In genomic region chr13:20549983-20550382, GRCm38 (mm10) we compare ENCODE assay signal across 19 mouse cellular contexts.
DNase-seq lines count a peak whose midpoint lies in the region; ATAC-seq lines count a peak whose summit lies in the region.
"Had no signal": no experiment of that assay in that cellular context is flagged by ENCODE, and none has a peak within 500 bp of the region (broad histone marks: within the 10 kb centered on the region; RNA-seq: fewer than 3 reads in every experiment).

No protein-coding gene starts in this region.

- peak; percentile 60; the same call in 1 of the 2 replicates for ATAC-seq in kidney, embryonic 14.5 days (ENCODE audit: low FRiP score, low TSS enrichment)
- ATAC-seq in hindbrain, embryonic 15.5 days (ENCODE audit: low FRiP score, low read depth), result peak; percentile 80; the same call in 1 of the 2 replicates
- ATAC-seq in forebrain, embryonic 16.5 days, result no peak
- ATAC-seq: activated CD4-positive, CD25-positive, alpha-beta regulatory T cell, adult 4 months had no signal

- H3K4me1 ChIP-seq in kidney, embryonic 14.5 days (ENCODE audit: control insufficient read depth, insufficient read depth, low read length), result no peaks in the 10 kb centered on the region
- H3K4me1 ChIP-seq in hindbrain, embryonic 15.5 days (replicated peaks), result peaks cover 7% of the 10 kb centered on the region; the same call in 1 of the 2 replicates
- H3K4me1 ChIP-seq in forebrain, embryonic 16.5 days (replicated peaks; ENCODE audit: control insufficient read depth, insufficient read depth, low read length), result no peaks in the 10 kb centered on the region
- H3K4me1 ChIP-seq: forebrain, embryonic 10.5 days; limb, embryonic 12.5 days; liver, embryonic 15.5 days had no signal

- no peak overlapping the region for H3K4me2 ChIP-seq in kidney, embryonic 14.5 days (replicated peaks; ENCODE audit: low read depth, low read length)
- H3K4me2 ChIP-seq in hindbrain, embryonic 15.5 days, result no peak overlapping the region
- no peak overlapping the region for H3K4me2 ChIP-seq in forebrain, embryonic 16.5 days (ENCODE audit: low read length)
- H3K4me2 ChIP-seq: heart, embryonic 12.5 days; limb, embryonic 12.5 days; liver, embryonic 15.5 days; midbrain, embryonic 12.5 days had no signal

- no peaks in the 10 kb centered on the region for H3K9me3 ChIP-seq in kidney, embryonic 14.5 days (ENCODE audit: control insufficient read depth, low read length)
- H3K9me3 ChIP-seq in hindbrain, embryonic 15.5 days, result no peaks in the 10 kb centered on the region
- H3K9me3 ChIP-seq in forebrain, embryonic 16.5 days (ENCODE audit: control insufficient read depth, low read length), result no peaks in the 10 kb centered on the region
- H3K9me3 ChIP-seq: forebrain, embryonic 10.5 days; heart, embryonic 12.5 days; limb, embryonic 12.5 days; liver, embryonic 15.5 days; midbrain, embryonic 12.5 days had no signal

- WGBS in kidney, embryonic 14.5 days, result 36% methylated on average over 4 of the region's 4 CpGs
- WGBS in hindbrain, embryonic 15.5 days, result 61% methylated on average over 4 of the region's 4 CpGs
- 90% methylated on average over 4 of the region's 4 CpGs for WGBS in forebrain, embryonic 16.5 days

- H3K36me3 ChIP-seq in kidney, embryonic 14.5 days (ENCODE audit: control insufficient read depth, insufficient read depth, low read length), result no peaks in the 10 kb centered on the region
- no peaks in the 10 kb centered on the region for H3K36me3 ChIP-seq in hindbrain, embryonic 15.5 days
- H3K36me3 ChIP-seq in forebrain, embryonic 16.5 days (ENCODE audit: control insufficient read depth, insufficient read depth), result no peaks in the 10 kb centered on the region
- H3K36me3 ChIP-seq: forebrain, embryonic 10.5 days; heart, embryonic 12.5 days; limb, embryonic 12.5 days; liver, embryonic 15.5 days; midbrain, embryonic 12.5 days had no signal

- no peak for DNase-seq in kidney, postnatal 10 days
- peak; percentile 2 for DNase-seq in Muller cell, postnatal 12 days (ENCODE audit: inconsistent ontology term)
- peak; percentile 53 for DNase-seq in lung, postnatal 36 days
- no peak for DNase-seq in urinary bladder, postnatal 25 days (ENCODE audit: low spot score)
- DNase-seq in urinary bladder, postnatal 36 days (ENCODE audit: low spot score in 2 of 2), result no peak
- DNase-seq: cerebellum, postnatal 14 days; gastrocnemius, postnatal 36 days; kidney, adult 2 months; thymus, adult 2 months had no signal

- H3K27ac ChIP-seq in kidney, embryonic 14.5 days (ENCODE audit: low read depth, low read length), result no peak overlapping the region
- H3K27ac ChIP-seq in hindbrain, embryonic 15.5 days (replicated peaks), result no peak overlapping the region
- H3K27ac ChIP-seq in forebrain, embryonic 16.5 days (ENCODE audit: low read length), result no peak overlapping the region
- H3K27ac ChIP-seq: forebrain, embryonic 10.5 days; layer of hippocampus, adult 2 months; limb, embryonic 12.5 days; liver, embryonic 15.5 days; midbrain, embryonic 12.5 days had no signal

- no peak overlapping the region for H3K9ac ChIP-seq in kidney, embryonic 14.5 days (ENCODE audit: low read depth, low read length)
- no peak overlapping the region for H3K9ac ChIP-seq in hindbrain, embryonic 15.5 days
- no peak overlapping the region for H3K9ac ChIP-seq in forebrain, embryonic 16.5 days (replicated peaks; ENCODE audit: low read depth, low read length)
- H3K9ac ChIP-seq: heart, embryonic 12.5 days; limb, embryonic 12.5 days; liver, embryonic 15.5 days; midbrain, embryonic 12.5 days had no signal

- H3K27me3 ChIP-seq in kidney, embryonic 14.5 days (ENCODE audit: control insufficient read depth, insufficient read depth, low read length), result no peaks in the 10 kb centered on the region
- no peaks in the 10 kb centered on the region for H3K27me3 ChIP-seq in hindbrain, embryonic 15.5 days
- no peaks in the 10 kb centered on the region for H3K27me3 ChIP-seq in forebrain, embryonic 16.5 days (replicated peaks; ENCODE audit: control insufficient read depth, insufficient read depth, low read length)
- H3K27me3 ChIP-seq: heart, embryonic 12.5 days; limb, embryonic 12.5 days; liver, embryonic 15.5 days; midbrain, embryonic 12.5 days had no signal

- H3K4me3 ChIP-seq in kidney, embryonic 14.5 days (ENCODE audit: low read length), result no peak overlapping the region
- H3K4me3 ChIP-seq in hindbrain, embryonic 15.5 days, result no peak overlapping the region
- H3K4me3 ChIP-seq in forebrain, embryonic 16.5 days (replicated peaks; ENCODE audit: low read length), result no peak overlapping the region
- H3K4me3 ChIP-seq: forebrain, embryonic 10.5 days; heart, embryonic 12.5 days; layer of hippocampus, adult 2 months; limb, embryonic 12.5 days; liver, embryonic 15.5 days; midbrain, embryonic 12.5 days had no signal

Comparison
In these comparisons a context has a peak if more than half of its experiments do, and no peak if none do; other contexts are left out.
1. DNase-seq: peak in Muller cell, postnatal 12 days (single experiment) and lung, postnatal 36 days (single experiment); none in kidney, postnatal 10 days (single experiment), urinary bladder, postnatal 25 days (single experiment) and urinary bladder, postnatal 36 days (0 of 2).